Mouse (Mus musculus) urinary bladder, adult 2 months (tissue): ENCODE results near the gene Gpr162. TPM values are rescaled to one million over a fixed set of nuclear protein-coding genes. Genes with fewer than 3 reads are reported as not detected.
"Not testable (repeated sequence)": the region's sequence is repeated elsewhere in the genome, so short reads cannot be mapped to it uniquely, and the experiment has no call there.

Source experiments
- DNase-seq: peaks from one replicate; pipeline ENCODE4 v3.0.0; 2022; ENCODE audit warnings: low spot score
- polyA plus RNA-seq: library from polyadenylated mRNA; depleted of rRNA; stranded (reverse); fragments of >200 nt; gene quantifications from 2 replicates; pipeline ENCODE4 v1.2.3, GENCODE M21; 2012; rRNA removed

The Gpr162 gene
- polyA plus RNA-seq, 1 experiment: 0.99 TPM

GRCm38 (mm10) chr6:124811701-124812560 lies 51.9 kb downstream of the Gpr162 start:
- peak; percentile 22 for DNase-seq

DNA sequence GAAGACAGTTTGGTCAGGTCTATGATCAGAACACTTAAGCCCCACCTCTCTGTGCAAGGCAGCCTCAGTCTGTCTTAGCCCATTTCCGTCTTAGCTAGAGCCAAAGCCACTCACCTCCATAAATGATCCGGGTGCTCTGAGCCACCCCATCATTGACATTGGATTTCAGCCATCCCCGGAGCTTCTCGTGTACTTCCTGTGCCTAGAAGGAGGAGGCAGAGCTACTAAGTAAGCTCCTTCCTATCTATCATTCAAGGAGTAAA lies 52.4 kb downstream of the Gpr162 start:
- DNase-seq: no peak

GRCm38 (mm10) chr6:124810566-124811402 lies 53.0 kb downstream of the Gpr162 start:
- DNase-seq: not testable (repeated sequence)

- no peak for DNase-seq
Observed at GRCm38 (mm10) chr6:124809775-124810538, 53.8 kb downstream of the Gpr162 start.

DNA sequence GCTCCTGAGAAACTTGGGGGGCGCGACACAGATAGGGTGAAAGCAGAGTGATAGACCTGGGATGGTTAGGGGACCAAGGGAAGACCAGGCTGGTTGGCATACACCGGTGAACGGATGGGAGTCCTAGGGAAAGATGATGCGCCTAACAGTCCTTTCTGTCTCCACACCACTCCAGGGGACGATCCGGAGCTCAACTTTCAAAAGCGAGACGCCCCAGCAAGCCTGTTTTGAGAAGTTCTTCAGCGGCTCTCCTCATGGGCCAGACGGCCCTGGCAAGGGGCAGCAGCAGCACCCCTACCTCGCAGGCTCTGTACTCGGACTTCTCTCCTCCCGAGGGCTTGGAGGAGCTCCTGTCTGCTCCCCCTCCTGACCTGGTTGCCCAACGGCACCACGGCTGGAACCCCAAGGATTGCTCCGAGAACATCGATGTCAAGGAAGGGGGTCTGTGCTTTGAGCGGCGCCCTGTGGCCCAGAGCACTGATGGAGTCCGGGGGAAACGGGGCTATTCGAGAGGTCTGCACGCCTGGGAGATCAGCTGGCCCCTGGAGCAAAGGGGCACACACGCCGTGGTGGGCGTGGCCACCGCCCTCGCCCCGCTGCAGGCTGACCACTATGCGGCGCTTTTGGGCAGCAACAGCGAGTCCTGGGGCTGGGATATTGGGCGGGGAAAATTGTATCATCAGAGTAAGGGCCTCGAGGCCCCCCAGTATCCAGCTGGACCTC lies 54.6 kb downstream of the Gpr162 start:
- peak; percentile 77 for DNase-seq

Other genes starting within 250 kb of the Gpr162 start
- gene C1s2, start 227.9 kb downstream of the Gpr162 start, polyA plus RNA-seq: 0.52 and 0.57 TPM in 2 replicates
- gene Lpcat3, start 201.0 kb downstream of the Gpr162 start, polyA plus RNA-seq: 84.5 and 91.6 TPM in 2 replicates
- gene Emg1, start 151.8 kb downstream of the Gpr162 start, polyA plus RNA-seq: 73.3 and 84.5 TPM in 2 replicates
- 111 and 120 TPM in 2 replicates for gene Phb2, start 151.6 kb downstream of the Gpr162 start, polyA plus RNA-seq
- gene Ptpn6, start 125.3 kb downstream of the Gpr162 start, polyA plus RNA-seq: 17.0 and 18.2 TPM in 2 replicates
- 214 and 229 TPM in 2 replicates for gene Grcc10, start 122.6 kb downstream of the Gpr162 start, polyA plus RNA-seq
- not detected in 2 replicates for gene Gm45234, start 108.0 kb downstream of the Gpr162 start, polyA plus RNA-seq
- gene Atn1, start 107.5 kb downstream of the Gpr162 start, polyA plus RNA-seq: 11.3 and 32.9 TPM in 2 replicates
- gene Eno2, start 94.3 kb downstream of the Gpr162 start, polyA plus RNA-seq: 20.8 and 23.4 TPM in 2 replicates
- 1.2 and 1.4 TPM in 2 replicates for gene Lrrc23, start 84.3 kb downstream of the Gpr162 start, polyA plus RNA-seq
- gene Spsb2, start 55.3 kb downstream of the Gpr162 start, polyA plus RNA-seq: 22.3 and 24.4 TPM in 2 replicates
- gene Tpi1, start 49.7 kb downstream of the Gpr162 start, polyA plus RNA-seq: 322 and 324 TPM in 2 replicates
- gene Usp5, start 34.5 kb downstream of the Gpr162 start, polyA plus RNA-seq: 68.8 and 73.6 TPM in 2 replicates
- 5.0 and 5.5 TPM in 2 replicates for gene Cdca3, start 34.4 kb downstream of the Gpr162 start, polyA plus RNA-seq
- gene Gnb3, start 23.7 kb downstream of the Gpr162 start, polyA plus RNA-seq: 0.21 and 0.32 TPM in 2 replicates
- 74.5 and 82.9 TPM in 2 replicates for gene P3h3, start 6.2 kb downstream of the Gpr162 start, polyA plus RNA-seq
- 1.3 and 2.1 TPM in 2 replicates for gene Cd4, start 24.2 kb upstream of the Gpr162 start, polyA plus RNA-seq
- gene Lag3, start 47.7 kb upstream of the Gpr162 start, polyA plus RNA-seq: 1.3 and 1.9 TPM in 2 replicates
- 807 and 1,011 TPM in 2 replicates for gene Ptms, start 56.1 kb upstream of the Gpr162 start, polyA plus RNA-seq
- 273 and 291 TPM in 2 replicates for gene Mlf2, start 67.4 kb upstream of the Gpr162 start, polyA plus RNA-seq
- 162 and 183 TPM in 2 replicates for gene Cops7a, start 101.6 kb upstream of the Gpr162 start, polyA plus RNA-seq
- gene Pianp, start 132.7 kb upstream of the Gpr162 start, polyA plus RNA-seq: 19.3 and 24.4 TPM in 2 replicates
- gene Zfp384, start 145.2 kb upstream of the Gpr162 start, polyA plus RNA-seq: 42.8 and 43.1 TPM in 2 replicates
- gene Ing4, start 175.8 kb upstream of the Gpr162 start, polyA plus RNA-seq: 88.6 and 113 TPM in 2 replicates
- gene Acrbp, start 185.7 kb upstream of the Gpr162 start, polyA plus RNA-seq: 23.5 and 24.7 TPM in 2 replicates
- gene Lpar5, start 203.9 kb upstream of the Gpr162 start, polyA plus RNA-seq: 2.9 and 4.2 TPM in 2 replicates
- gene Chd4, start 232.0 kb upstream of the Gpr162 start, polyA plus RNA-seq: 43.1 and 78.9 TPM in 2 replicates